Mouse (Mus musculus): ENCODE results near the gene AI661453. TPM values are rescaled to one million over a fixed set of nuclear protein-coding genes. Genes with fewer than 3 reads are reported as not detected.

The AI661453 gene
- total RNA-seq, 2 experiments from 2014 or later, result 0.66 to 0.77 TPM

- DNase-seq (ENCODE audit: low spot score in 2 of 2), result no peak
These were observed 28.6 kb downstream of the AI661453 start for GRCm38 (mm10) chr17:47465016-47465415.

GRCm38 (mm10) chr17:47466284-47466683 is 29.9 kb downstream of the AI661453 start:
- DNase-seq (ENCODE audit: low spot score in 2 of 2), result no peak

GRCm38 (mm10) chr17:47467659-47468058 is 31.2 kb downstream of the AI661453 start:
- no peak for DNase-seq (ENCODE audit: low spot score in 2 of 2)

GRCm38 (mm10) chr17:47468063-47468462 is 31.6 kb downstream of the AI661453 start:
- DNase-seq (ENCODE audit: low spot score in 2 of 2), result no peak

- no peak for DNase-seq (ENCODE audit: low spot score in 2 of 2)
These were observed 32.1 kb downstream of the AI661453 start for GRCm38 (mm10) chr17:47468466-47468865.

GRCm38 (mm10) chr17:47469642-47470041 is 33.2 kb downstream of the AI661453 start:
- no peak for DNase-seq (ENCODE audit: low spot score in 2 of 2)

GRCm38 (mm10) chr17:47470121-47470520 is 33.7 kb downstream of the AI661453 start:
- no peak for DNase-seq (ENCODE audit: low spot score in 2 of 2)

- no peak for DNase-seq (ENCODE audit: low spot score in 2 of 2)
These were observed 34.3 kb downstream of the AI661453 start for GRCm38 (mm10) chr17:47470686-47471085.

GRCm38 (mm10) chr17:47472435-47473350 is 36.3 kb downstream of the AI661453 start:
- no peak for DNase-seq (ENCODE audit: low spot score in 2 of 2)

- peak; percentile 61 to 79 for DNase-seq (ENCODE audit: low spot score in 2 of 2)
These were observed 37.1 kb downstream of the AI661453 start for GRCm38 (mm10) chr17:47473434-47473974.

GRCm38 (mm10) chr17:47474250-47474649 is 37.8 kb downstream of the AI661453 start:
- DNase-seq (ENCODE audit: low spot score in 2 of 2), result no peak

GRCm38 (mm10) chr17:47475181-47475580 is 38.8 kb downstream of the AI661453 start:
- no peak for DNase-seq (ENCODE audit: low spot score in 2 of 2)

GRCm38 (mm10) chr17:47475714-47476113 is 39.3 kb downstream of the AI661453 start:
- DNase-seq (ENCODE audit: low spot score in 2 of 2), result no peak

GRCm38 (mm10) chr17:47479887-47480286 is 43.5 kb downstream of the AI661453 start:
- no peak for DNase-seq (ENCODE audit: low spot score in 2 of 2)

- peak; percentile 37 to 71 for DNase-seq (ENCODE audit: low spot score in 2 of 2)
These were observed 46.0 kb downstream of the AI661453 start for GRCm38 (mm10) chr17:47482401-47482800.

- DNase-seq (ENCODE audit: low spot score in 2 of 2), result no peak
These were observed 48.0 kb downstream of the AI661453 start for GRCm38 (mm10) chr17:47484241-47484921.

GRCm38 (mm10) chr17:47484993-47485392 is 48.6 kb downstream of the AI661453 start:
- DNase-seq (ENCODE audit: low spot score in 2 of 2), result no peak

- DNase-seq (ENCODE audit: low spot score in 2 of 2), result no peak
These were observed 49.4 kb downstream of the AI661453 start for GRCm38 (mm10) chr17:47485791-47486190.

- no peak for DNase-seq (ENCODE audit: low spot score in 2 of 2)
These were observed 54.4 kb downstream of the AI661453 start for GRCm38 (mm10) chr17:47490791-47491190.

GRCm38 (mm10) chr17:47492731-47493130 is 56.3 kb downstream of the AI661453 start:
- DNase-seq (ENCODE audit: low spot score in 2 of 2), result no peak

GRCm38 (mm10) chr17:47493653-47494052 is 57.2 kb downstream of the AI661453 start:
- DNase-seq (ENCODE audit: low spot score in 2 of 2), result no peak

GRCm38 (mm10) chr17:47494132-47494531 is 57.7 kb downstream of the AI661453 start:
- DNase-seq (ENCODE audit: low spot score in 2 of 2), result no peak

Measured in adrenal gland, adult 18-20 months (tissue).